Mouse (Mus musculus): Measurements from ENCODE around the gene Dicer1. TPM values are rescaled to one million over a fixed set of nuclear protein-coding genes. Genes with fewer than 3 reads are reported as not detected.

The Dicer1 gene
- polyA plus RNA-seq, 2 experiments: 19.9 to 28.7 TPM

GRCm38 (mm10) chr12:104652021-104652420 lies 99.7 kb downstream of the Dicer1 start:
- Histone ChIP-seq H3K9me3 (ENCODE audit: control insufficient read depth, low read length) (no peaks in the 10 kb centered on the region), H3K27ac (replicated peaks; ENCODE audit: low read depth, low read length) (no peak overlapping the region), H3K4me3 (replicated peaks; ENCODE audit: low read length) (no peak overlapping the region), H3K9ac (ENCODE audit: low read depth, low read length, severe bottlenecking) (no peak overlapping the region), H3K4me2 (replicated peaks; ENCODE audit: low read depth, low read length, severe bottlenecking) (no peak overlapping the region), H3K4me1 (ENCODE audit: control insufficient read depth, insufficient read depth, low read length) (0 out of 2 replicates have a peak, but pooled peaks cover 4% of the 10 kb centered on the region), H3K36me3 (ENCODE audit: control insufficient read depth, insufficient read depth, low read length) (no peaks in the 10 kb centered on the region), H3K27me3 (ENCODE audit: control insufficient read depth, insufficient read depth, low read length) (no peaks in the 10 kb centered on the region)
- DNase-seq (ENCODE audit: low spot score) (no peak), ATAC-seq (ENCODE audit: low FRiP score, low read depth) (no peak)
- no peak for TF ChIP-seq POLR2A (IDR thresholded peaks at IDR 0.05; ENCODE audit: borderline replicate concordance, extremely low read depth, insufficient read depth, insufficient read length)
- 29% methylated on average over 6 of the region's 6 CpGs for WGBS

- H3K27me3 ChIP-seq (ENCODE audit: control insufficient read depth, insufficient read depth, low read length): no peaks in the 10 kb centered on the region
- no peak overlapping the region for H3K27ac ChIP-seq (replicated peaks; ENCODE audit: low read depth, low read length)
- H3K4me2 ChIP-seq (replicated peaks; ENCODE audit: low read depth, low read length, severe bottlenecking): no peak overlapping the region
- WGBS: 47% methylated on average over 6 of the region's 6 CpGs
- 0 out of 2 replicates have a peak, but pooled peaks cover 4% of the 10 kb centered on the region for H3K4me1 ChIP-seq (ENCODE audit: control insufficient read depth, insufficient read depth, low read length)
- H3K4me3 ChIP-seq (replicated peaks; ENCODE audit: low read length): no peak overlapping the region
- DNase-seq (ENCODE audit: low spot score): no peak
- H3K36me3 ChIP-seq (ENCODE audit: control insufficient read depth, insufficient read depth, low read length): no peaks in the 10 kb centered on the region
- no peak for TF ChIP-seq POLR2A (IDR thresholded peaks at IDR 0.05; ENCODE audit: borderline replicate concordance, extremely low read depth, insufficient read depth, insufficient read length)
- ATAC-seq (ENCODE audit: low FRiP score, low read depth): no peak
- H3K9ac ChIP-seq (ENCODE audit: low read depth, low read length, severe bottlenecking): no peak overlapping the region
- H3K9me3 ChIP-seq (ENCODE audit: control insufficient read depth, low read length): no peaks in the 10 kb centered on the region
Observed at GRCm38 (mm10) chr12:104651269-104651668, 100.5 kb downstream of the Dicer1 start.

- H3K9me3 ChIP-seq (ENCODE audit: control insufficient read depth, low read length): no peaks in the 10 kb centered on the region
- H3K27ac ChIP-seq (replicated peaks; ENCODE audit: low read depth, low read length): no peak overlapping the region
- no peak overlapping the region for H3K4me3 ChIP-seq (replicated peaks; ENCODE audit: low read length)
- WGBS: 65% methylated on average over 14 of the region's 14 CpGs
- H3K4me1 ChIP-seq (ENCODE audit: control insufficient read depth, insufficient read depth, low read length): 0 out of 2 replicates have a peak, but pooled peaks cover 4% of the 10 kb centered on the region
- H3K27me3 ChIP-seq (ENCODE audit: control insufficient read depth, insufficient read depth, low read length): no peaks in the 10 kb centered on the region
- DNase-seq (ENCODE audit: low spot score) (no peak), ATAC-seq (ENCODE audit: low FRiP score, low read depth) (no peak)
- no peak overlapping the region for H3K4me2 ChIP-seq (replicated peaks; ENCODE audit: low read depth, low read length, severe bottlenecking)
- TF ChIP-seq POLR2A (IDR thresholded peaks at IDR 0.05; ENCODE audit: borderline replicate concordance, extremely low read depth, insufficient read depth, insufficient read length): no peak
- H3K36me3 ChIP-seq (ENCODE audit: control insufficient read depth, insufficient read depth, low read length): no peaks in the 10 kb centered on the region
- no peak overlapping the region for H3K9ac ChIP-seq (ENCODE audit: low read depth, low read length, severe bottlenecking)
Observed at GRCm38 (mm10) chr12:104650510-104651260, 101.1 kb downstream of the Dicer1 start.

GRCm38 (mm10) chr12:104648366-104648765 lies 103.4 kb downstream of the Dicer1 start:
- Histone ChIP-seq H3K27ac (replicated peaks; ENCODE audit: low read depth, low read length) (no peak overlapping the region), H3K36me3 (ENCODE audit: control insufficient read depth, insufficient read depth, low read length) (no peaks in the 10 kb centered on the region), H3K4me1 (ENCODE audit: control insufficient read depth, insufficient read depth, low read length) (0 out of 2 replicates have a peak, but pooled peaks cover 4% of the 10 kb centered on the region), H3K9ac (ENCODE audit: low read depth, low read length, severe bottlenecking) (no peak overlapping the region), H3K4me3 (replicated peaks; ENCODE audit: low read length) (no peak overlapping the region), H3K9me3 (ENCODE audit: control insufficient read depth, low read length) (no peaks in the 10 kb centered on the region), H3K27me3 (ENCODE audit: control insufficient read depth, insufficient read depth, low read length) (no peaks in the 10 kb centered on the region), H3K4me2 (replicated peaks; ENCODE audit: low read depth, low read length, severe bottlenecking) (no peak overlapping the region)
- TF ChIP-seq POLR2A (IDR thresholded peaks at IDR 0.05; ENCODE audit: borderline replicate concordance, extremely low read depth, insufficient read depth, insufficient read length): no peak
- DNase-seq (ENCODE audit: low spot score) (no peak), ATAC-seq (ENCODE audit: low FRiP score, low read depth) (no peak)
- WGBS: 89% methylated on average over 6 of the region's 6 CpGs

- H3K9me3 ChIP-seq (ENCODE audit: control insufficient read depth, low read length): peaks cover 9% of the 10 kb centered on the region; the same call in 1 of the 2 replicates
- peaks cover 5% of the 10 kb centered on the region; the same call in 1 of the 2 replicates for H3K27me3 ChIP-seq (ENCODE audit: control insufficient read depth, insufficient read depth, low read length)
- no peak overlapping the region for H3K4me3 ChIP-seq (replicated peaks; ENCODE audit: low read length)
- H3K36me3 ChIP-seq (ENCODE audit: control insufficient read depth, insufficient read depth, low read length): no peaks in the 10 kb centered on the region
- H3K27ac ChIP-seq (replicated peaks; ENCODE audit: low read depth, low read length): no peak overlapping the region
- H3K9ac ChIP-seq (ENCODE audit: low read depth, low read length, severe bottlenecking): no peak overlapping the region
- 63% methylated on average over 7 of the region's 7 CpGs for WGBS
- no peak overlapping the region for H3K4me2 ChIP-seq (replicated peaks; ENCODE audit: low read depth, low read length, severe bottlenecking)
- DNase-seq (ENCODE audit: low spot score) (no peak), ATAC-seq (ENCODE audit: low FRiP score, low read depth) (no peak)
- H3K4me1 ChIP-seq (ENCODE audit: control insufficient read depth, insufficient read depth, low read length): peaks cover 10% of the 10 kb centered on the region
- no peak for TF ChIP-seq POLR2A (IDR thresholded peaks at IDR 0.05; ENCODE audit: borderline replicate concordance, extremely low read depth, insufficient read depth, insufficient read length)
Observed at GRCm38 (mm10) chr12:104642337-104642736, 109.4 kb downstream of the Dicer1 start.

Data from limb, embryonic 14.5 days (tissue).